Mouse (Mus musculus) ES-E14 (cell line): Measurements from ENCODE around the gene Rab40c.

ENCODE experiments used
- CHD2 ChIP-seq: IDR thresholded peaks from 2 replicates; pipeline ENCODE4 v1.6.1; 2014; ENCODE audit warnings: mild to moderate bottlenecking, low read depth, low read length, inconsistent platforms
- MAFK ChIP-seq: IDR thresholded peaks from 2 replicates; pipeline ENCODE4 v1.6.1; 2014; ENCODE audit warnings: mild to moderate bottlenecking, low read depth, low read length, inconsistent platforms; ENCODE audit not compliant: insufficient read depth
- ZC3H11A ChIP-seq: IDR thresholded peaks from 2 replicates; pipeline ENCODE4 v1.6.1; 2012; ENCODE audit warnings: low read depth, mild to moderate bottlenecking, inconsistent platforms, low read length, borderline replicate concordance

- no peak for TF ChIP-seq MAFK
- no peak for TF ChIP-seq CHD2
- no peak for TF ChIP-seq ZC3H11A
These were observed 84.8 kb downstream of the Rab40c start for GRCm38 (mm10) chr17:25834595-25835222.
